Mouse (Mus musculus) right cerebral cortex, postnatal 36 days (tissue): ENCODE measurements around the gene Clasp1.
A peak's percentile ranks its signal among the peaks of the same experiment; 100 is the strongest.

Experiments used
- DNase-seq, 2 experiments: peaks; one replicate each; pipeline ENCODE4 v3.0.0; 2022; ENCODE audit warnings: low spot score in 2 of 2, mixed read lengths in 1 of 2

Gene Clasp1

DNA sequence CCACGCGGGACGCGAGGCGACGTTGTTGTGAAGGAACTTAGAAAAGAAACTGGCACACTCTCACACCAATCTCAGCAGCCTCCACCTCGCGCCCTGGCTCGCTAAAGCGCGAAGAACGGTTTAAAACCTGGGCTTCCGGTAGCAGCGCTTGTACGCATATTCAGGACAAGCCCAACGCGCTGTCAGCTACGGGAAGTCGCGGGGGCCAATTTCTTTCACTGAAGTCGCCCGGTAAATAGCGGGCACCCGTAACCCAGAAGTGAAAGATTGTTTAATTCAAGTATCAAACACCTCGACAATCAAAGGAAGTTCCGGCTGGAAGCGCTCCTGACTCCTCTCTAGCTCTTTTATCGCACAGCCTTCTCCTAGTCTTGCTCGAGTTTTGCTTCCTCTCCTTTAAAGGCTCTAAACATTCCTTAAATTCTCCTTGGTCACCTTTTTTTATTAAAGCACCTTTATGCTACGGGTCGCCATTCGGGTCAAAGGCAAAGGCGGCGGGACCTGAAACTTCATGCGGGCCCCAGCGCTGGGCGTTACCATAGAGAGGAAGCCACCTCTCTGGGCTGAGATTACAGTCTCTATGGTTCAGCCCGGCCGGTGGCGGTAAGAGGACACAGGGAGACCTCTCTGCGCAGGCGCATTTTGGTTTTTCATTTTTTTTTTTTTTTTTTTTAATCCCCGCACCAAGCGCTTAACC is at the start of gene Clasp1:
Gene Clasp1 (plus strand): TSS at position 302 of the 697 bp plus-strand sequence.
- peak; percentile 92 to 94 for DNase-seq

DNA sequence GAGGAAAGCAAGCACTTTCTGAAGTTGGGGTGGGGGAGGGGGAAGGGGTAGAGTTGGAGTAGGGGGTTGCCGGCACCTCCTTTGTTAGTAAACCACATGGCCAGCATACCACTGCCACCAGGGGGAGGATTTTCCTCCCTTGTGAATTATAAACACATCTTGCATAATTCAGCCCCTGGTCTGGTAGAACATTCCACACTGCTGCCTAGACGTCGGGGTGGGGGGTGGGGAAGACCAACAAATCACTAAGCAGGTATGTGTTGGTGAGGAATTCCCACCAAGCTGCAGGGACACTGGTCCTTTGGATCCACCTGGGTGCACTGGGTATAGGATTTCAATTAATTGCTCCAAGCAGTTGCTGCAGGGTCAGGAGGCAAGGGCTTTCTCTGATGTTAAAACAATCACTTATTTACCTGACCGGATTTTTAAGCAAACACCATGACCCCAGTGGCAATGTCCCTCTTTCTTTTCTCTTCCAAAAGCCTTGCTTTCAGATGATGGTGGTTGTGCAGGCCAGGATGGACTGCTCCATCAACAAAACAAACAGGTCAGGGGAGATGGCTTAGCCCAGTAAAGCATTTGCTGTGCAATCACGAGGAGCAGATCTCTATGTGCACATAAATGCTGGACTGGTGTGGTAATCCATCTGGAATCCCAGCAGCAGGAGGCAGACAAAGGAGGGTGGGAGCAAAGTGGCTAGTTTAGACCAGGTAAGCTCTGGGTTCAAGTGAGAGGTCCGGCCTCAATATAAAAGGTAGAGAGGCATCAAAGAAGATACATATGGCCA is 45.0 kb upstream of the Clasp1 start:
- no peak for DNase-seq

DNA sequence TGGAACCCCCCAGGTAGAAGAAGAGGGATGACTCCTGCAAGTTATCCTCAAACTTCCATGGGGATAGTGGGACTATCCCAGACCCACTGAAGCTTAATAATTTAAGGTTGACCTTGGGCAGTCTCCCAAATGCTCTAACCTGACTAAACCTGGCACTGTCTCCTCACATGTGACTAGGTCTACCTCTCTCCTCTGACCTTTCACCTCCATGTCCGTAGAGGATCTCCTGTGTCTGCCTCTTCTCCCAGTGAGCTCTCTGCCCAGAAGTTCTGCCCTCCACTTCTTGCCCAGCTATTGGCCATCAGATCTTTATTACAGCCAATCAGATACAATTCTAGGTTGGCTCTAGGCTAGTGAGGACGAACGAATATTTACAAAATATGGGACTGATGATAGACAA is 38.9 kb upstream of the Clasp1 start:
- DNase-seq = no peak

- DNase-seq = no peak
Measured at GRCm38 (mm10) chr1:118359071-118359761, 29.6 kb upstream of the Clasp1 start.

DNA sequence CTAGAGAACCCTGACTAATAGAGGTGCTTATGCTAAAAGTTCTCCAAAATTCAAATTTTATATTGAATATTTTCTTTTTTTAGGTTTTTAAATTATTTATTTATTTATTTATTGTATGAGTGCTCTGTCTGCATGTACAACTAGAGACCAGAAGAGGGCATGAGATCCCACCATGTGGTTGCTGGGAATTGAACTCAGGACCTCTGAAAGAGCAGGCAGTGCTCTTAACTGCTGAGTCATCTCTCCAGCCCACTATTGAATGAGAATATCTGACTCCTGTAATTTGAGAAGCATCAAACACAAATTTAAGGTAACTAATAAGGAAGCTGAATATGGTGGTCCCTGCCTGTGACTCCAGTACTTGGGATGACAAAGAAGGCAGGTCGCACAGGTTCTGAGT is 20.9 kb upstream of the Clasp1 start:
- no peak for DNase-seq

GRCm38 (mm10) chr1:118368721-118369461 is 20.0 kb upstream of the Clasp1 start:
- DNase-seq = no peak

DNA sequence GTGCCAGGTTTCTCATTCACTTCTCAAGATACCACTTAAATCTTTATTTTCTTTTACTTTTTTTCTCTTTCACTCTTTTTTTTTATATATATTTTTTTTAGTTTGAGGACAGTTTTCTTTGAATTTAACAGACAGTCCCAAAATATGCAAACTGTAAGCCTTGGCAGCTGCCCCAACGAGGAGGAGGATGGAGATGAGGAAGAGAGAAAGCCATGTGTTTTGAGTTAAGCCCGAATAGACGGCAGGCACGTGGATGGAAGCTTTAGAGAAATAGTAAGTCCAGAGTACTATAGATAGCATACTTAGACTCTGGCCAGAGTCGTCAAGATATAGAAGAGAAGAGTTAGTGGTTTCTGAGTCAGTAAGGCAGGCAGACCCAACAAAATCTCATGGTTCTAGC is 11.1 kb upstream of the Clasp1 start:
- DNase-seq = no peak

DNA sequence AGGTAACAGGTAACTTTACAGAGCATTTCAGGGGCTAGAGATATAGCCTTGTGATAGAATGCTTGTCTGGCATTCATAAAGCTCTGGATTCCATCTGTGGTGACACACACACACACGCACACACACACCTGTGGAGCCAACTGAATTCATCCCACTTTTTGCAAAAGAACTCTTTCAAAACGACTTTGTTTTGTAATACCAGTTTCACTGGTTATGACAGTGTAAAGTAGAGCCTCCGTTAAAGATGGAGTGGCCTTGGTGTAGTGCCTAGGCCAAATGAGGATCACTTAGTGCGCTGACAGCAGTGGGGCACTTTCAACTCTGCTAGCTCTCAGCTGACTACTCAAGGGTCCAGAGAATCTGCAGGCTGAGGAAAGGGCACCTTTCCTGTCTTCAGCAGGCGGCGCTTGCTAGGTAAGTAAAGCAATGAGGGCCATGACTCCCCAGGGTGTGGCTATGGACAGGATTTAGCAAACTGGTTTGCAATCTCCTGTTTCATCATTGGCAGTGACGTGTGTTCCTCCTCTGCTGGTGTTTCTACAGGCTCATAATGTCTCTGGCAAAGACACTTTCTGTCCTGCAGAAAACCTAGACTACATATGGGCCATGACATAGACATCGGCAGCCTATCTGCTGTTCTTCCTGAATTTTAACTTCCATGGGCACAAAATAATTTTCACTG is 8.6 kb upstream of the Clasp1 start:
- DNase-seq = no peak

DNA sequence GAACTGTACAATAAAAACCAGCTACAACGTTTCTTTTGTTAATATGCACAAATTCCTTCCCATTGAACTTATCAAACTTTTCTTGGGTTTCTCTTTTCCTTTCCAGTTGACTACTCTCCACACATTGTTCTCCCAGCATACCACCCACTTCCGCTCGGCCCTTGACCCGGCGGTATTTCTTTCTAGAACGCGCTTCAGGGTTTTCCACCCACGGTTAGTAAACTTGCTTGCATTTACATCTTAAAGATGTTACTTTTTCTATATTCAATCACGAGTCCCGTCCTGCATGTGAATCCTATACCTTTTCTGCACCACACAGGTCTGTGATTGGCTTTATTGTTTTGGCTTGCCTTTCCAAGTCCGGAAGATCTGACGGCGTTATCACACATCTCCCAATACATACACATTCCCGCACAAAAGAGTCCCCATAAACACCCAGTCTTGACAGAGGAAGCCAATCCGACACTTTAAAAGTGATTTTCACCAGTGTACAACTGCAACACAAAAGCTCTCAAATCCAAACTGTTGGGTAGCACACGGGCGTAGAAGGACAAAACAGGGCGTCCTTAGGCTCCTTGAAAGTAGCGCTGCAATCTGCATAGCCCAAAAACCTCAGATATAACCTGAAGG is 616 bp upstream of the Clasp1 start:
- peak; percentile 43 to 64 for DNase-seq

DNA sequence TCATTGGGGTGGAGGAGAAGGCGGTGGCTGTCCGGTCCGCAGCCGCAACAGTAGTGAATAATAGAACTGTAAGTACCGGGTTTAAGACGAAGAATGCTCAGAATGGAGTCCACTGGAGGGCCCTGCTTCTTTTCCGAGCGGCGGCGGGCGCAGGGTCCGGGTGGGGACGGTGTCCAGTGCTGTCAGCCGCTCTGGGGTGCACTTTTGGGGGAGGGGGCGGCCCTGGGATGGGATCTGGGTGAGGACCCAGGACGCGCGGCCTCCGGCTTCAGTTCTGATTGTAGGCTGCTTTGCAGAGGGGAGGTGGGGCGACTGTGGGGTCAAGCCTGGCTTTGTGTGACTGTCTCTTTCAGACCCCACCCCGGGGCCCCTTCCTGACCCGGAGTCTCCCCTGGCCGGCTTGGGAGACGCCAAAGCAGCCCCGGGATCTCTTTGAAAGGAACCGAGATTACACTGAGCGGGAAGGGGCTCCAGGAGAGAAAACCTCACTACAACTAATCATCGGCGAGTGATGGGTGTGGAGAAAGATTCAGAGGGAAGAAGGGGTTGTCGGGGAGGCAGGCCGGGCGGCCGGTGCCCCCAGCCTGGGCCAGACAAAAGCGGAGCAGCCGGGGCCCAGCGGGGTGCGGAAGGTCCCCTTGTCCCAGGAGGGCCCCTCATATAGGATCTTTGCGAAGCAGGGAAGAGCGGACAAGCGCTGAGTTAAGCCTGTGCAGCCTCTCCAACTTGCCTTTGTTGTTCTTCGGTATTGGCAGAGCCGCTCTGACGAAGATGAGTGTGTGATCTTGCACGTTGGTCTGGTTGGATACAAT is 802 bp downstream of the Clasp1 start:
- peak; percentile 32 to 34 for DNase-seq

DNA sequence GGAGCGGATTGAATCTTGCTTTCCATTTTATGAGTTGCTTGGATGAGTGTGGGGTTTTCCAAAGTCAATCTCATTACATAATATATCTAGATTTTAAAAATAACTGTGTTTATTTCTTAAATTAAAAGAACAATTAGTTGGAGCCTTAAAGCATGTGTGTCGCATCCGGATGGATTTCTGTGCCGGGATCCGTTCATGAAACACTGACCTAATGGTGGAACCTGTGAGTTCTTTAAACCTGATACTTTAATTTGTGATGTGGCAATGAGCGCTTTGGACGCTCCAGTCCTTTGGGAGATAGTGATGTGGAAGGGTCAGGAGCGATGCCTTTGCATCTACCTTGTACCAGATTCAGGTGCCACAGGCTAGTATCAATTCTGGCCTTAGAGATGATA is 1.4 kb downstream of the Clasp1 start:
- DNase-seq = no peak

DNA sequence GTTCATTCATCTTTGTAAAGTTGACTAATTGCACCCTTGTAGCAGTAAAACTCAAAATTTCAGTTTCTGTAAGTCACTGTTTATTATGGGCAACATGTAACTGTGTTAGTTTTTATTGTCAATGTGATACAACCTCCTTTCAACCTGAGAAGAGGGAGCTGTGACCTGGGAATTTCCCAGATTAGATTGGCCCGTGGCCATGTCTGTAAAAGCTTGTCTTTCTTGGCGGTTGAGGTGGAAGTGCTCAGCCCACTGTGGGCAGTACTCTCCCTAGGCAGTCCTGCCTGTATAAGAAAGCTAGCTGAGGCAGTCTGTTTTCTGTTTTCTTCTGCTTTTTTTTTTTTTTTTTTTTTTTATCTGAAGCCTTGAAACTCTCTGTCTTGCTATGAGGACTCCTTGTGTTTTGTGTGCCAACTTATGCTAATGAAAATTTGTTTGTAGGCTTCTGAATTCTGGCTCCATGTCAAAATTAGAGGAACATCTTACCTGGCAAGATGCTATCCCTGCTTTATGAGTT is 2.1 kb downstream of the Clasp1 start:
- DNase-seq = no peak

DNA sequence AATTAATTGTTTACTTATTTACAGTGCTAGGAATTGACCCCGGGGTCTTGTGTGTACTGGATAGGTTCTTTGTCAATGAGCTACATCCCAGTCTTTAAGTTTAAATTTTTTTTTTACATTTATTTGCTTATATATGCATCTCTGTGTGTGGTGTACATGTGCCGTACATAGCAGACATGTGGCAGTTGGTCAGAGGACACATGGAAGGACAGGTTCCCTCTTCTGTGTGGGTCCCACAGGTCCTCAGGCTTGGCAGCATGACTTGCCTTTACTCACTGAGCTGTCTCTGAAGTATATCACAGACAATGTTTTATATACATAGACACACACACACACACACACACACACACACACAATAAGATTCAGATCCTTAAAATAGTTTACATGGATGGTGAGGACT is 3.4 kb downstream of the Clasp1 start:
- DNase-seq = no peak

GRCm38 (mm10) chr1:118393916-118394315 is 5.1 kb downstream of the Clasp1 start:
- DNase-seq = no peak

DNA sequence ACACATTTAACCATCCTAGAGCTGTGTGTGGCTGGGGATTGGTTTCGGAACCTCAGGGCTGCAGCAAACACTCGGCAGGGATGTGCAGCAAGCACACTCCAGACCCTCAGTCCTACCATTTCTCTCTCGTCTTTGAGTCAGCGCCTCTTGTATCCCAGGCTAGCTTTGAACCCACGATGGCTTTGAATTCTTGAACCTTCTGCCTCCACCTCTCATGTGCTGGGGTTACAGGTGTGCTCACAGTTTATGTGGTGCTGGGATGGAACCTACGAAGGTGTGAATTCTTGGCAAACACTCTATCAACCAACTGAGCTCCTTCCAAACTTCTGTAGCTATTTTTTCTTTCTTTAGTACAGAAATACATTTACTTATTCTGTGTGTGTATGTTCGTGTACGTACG is 9.0 kb downstream of the Clasp1 start:
- no peak for DNase-seq

- no peak for DNase-seq
Measured at GRCm38 (mm10) chr1:118398567-118398966, 9.7 kb downstream of the Clasp1 start.

DNA sequence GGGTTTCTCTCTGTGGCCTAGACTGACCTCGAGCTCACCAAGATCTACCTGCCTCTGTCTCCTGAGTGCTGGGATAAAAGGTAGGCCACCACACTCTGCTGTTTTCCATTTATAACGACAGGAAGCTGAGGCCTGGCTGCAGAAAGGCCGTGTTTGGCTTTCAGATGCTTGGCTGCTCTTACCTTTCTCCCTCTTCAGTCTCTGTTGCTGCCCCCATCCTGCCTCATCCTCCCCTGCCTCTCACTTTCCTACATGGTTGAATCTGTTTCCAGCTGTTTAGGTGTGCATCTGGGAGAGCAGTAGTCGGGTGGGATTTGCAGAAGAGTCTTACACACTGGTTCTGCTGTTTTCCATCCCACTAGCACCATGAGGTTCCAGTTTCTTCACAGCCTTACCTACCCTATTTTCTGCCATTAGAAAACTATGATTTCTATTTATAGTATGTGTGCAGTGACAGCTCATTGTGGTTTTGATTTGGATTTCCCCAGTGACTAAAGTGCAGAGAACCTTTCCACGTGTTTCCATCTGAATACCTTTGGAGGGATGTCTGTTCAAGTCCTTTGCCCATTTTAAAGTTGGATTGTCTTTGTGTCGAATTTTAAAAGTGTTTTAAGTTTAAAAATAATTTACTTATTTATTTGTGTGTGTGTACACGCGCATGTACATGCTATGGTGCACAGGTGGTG is 10.9 kb downstream of the Clasp1 start:
- no peak for DNase-seq

- no peak for DNase-seq
Measured at GRCm38 (mm10) chr1:118401991-118402390, 13.1 kb downstream of the Clasp1 start.

- DNase-seq = no peak
Measured at GRCm38 (mm10) chr1:118402556-118402955, 13.7 kb downstream of the Clasp1 start.
